Mouse (Mus musculus): ENCODE results near the gene Btbd2. TPM values are rescaled to one million over a fixed set of nuclear protein-coding genes. Genes with fewer than 3 reads are reported as not detected.

Gene Btbd2
- polyA plus RNA-seq, 1 experiment from 2014 or later: 78.8 TPM

- DNase-seq (ENCODE audit: low spot score) (no peak), ATAC-seq (ENCODE audit: insufficient read depth, low FRiP score, low TSS enrichment) (no peak)
- Histone ChIP-seq H3K9me3 (ENCODE audit: control insufficient read depth, low read length) (no peaks in the 10 kb centered on the region), H3K4me1 (ENCODE audit: control insufficient read depth, insufficient read depth, low read length) (no peaks in the 10 kb centered on the region), H3K9ac (ENCODE audit: low read length) (no peak overlapping the region), H3K4me3 (ENCODE audit: low read depth, low read length) (no peak overlapping the region), H3K36me3 (ENCODE audit: control insufficient read depth, insufficient read depth, low read length) (peaks cover 8% of the 10 kb centered on the region), H3K4me2 (ENCODE audit: low read depth) (no peak overlapping the region), H3K27me3 (ENCODE audit: control insufficient read depth, insufficient read depth, low read length) (no peaks in the 10 kb centered on the region), H3K27ac (ENCODE audit: low read depth, low read length) (no peak overlapping the region)
- 94% methylated on average over 12 of the region's 12 CpGs for WGBS
These were observed 36.7 kb upstream of the Btbd2 start for GRCm38 (mm10) chr10:80693401-80694045.

DNA sequence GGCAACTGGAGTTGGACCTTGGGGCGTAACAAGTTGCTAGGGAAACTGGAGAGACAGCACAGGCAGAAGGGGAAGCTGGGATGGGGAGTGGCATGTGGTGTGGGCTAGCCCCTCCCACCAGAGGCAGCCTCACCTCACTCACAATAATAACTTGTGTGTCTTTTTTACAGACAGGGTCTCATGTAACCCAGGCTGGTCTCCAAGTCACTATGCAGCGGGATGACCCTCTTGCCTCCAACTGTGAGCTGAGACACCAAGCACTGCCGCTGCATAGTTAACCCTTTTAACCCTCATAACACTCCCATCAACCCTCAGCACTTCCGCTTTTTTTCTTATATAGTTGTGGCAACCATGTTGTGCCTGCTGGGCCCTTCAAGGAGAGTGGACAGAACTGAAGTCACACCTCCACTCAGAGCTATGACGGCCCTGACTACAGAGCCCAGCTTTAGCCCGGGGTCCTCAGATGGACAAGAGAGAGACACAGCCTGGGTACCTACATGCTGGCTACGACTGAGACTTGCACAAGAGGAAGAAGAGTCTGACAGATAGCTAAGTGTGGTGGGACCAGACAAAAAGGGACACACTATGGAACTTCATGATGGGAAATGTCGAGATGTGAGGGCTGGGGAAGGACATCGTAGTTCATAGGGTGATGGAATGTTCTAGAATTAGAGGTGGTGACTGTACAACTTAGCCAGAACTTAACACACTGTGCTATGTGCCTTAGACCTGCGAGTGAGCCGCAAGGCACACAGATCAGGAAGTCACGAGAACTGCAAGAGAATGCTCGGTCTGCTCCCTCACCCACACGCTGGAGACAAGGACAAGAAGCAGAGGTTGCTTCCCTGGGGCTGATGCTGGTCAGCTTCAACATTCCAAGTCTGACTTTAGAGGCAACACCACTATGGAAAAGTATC is 35.6 kb upstream of the Btbd2 start:
- Histone ChIP-seq H3K4me3 (ENCODE audit: low read depth, low read length) (no peak overlapping the region), H3K4me1 (ENCODE audit: control insufficient read depth, insufficient read depth, low read length) (no peaks in the 10 kb centered on the region), H3K9ac (ENCODE audit: low read length) (no peak overlapping the region), H3K9me3 (ENCODE audit: control insufficient read depth, low read length) (no peaks in the 10 kb centered on the region), H3K27ac (ENCODE audit: low read depth, low read length) (no peak overlapping the region), H3K4me2 (ENCODE audit: low read depth) (no peak overlapping the region), H3K27me3 (ENCODE audit: control insufficient read depth, insufficient read depth, low read length) (no peaks in the 10 kb centered on the region), H3K36me3 (ENCODE audit: control insufficient read depth, insufficient read depth, low read length) (peaks cover 8% of the 10 kb centered on the region)
- no peak for ATAC-seq (ENCODE audit: insufficient read depth, low FRiP score, low TSS enrichment)
- 83% methylated on average over 14 of the region's 14 CpGs for WGBS
- DNase-seq (ENCODE audit: low spot score): no peak

DNA sequence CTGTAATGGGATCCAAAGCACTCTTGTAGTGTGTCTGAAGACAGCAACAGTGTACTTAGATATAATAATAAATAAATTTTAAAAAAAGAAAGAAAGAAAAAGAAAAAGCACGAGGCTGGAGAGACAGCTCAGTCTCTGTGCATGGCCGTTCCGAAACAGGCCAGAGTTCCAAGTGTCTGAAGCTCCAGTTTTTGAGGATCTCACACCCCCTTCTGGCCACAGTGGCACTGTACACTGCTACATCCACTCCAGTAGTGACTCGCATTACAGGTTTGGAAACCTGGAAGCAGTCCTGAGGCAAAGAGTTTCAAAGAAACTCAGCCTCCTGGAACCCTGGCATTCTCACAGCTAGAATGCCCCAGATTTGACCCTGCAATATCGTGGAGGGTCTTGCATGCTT is 31.0 kb upstream of the Btbd2 start:
- Histone ChIP-seq H3K27me3 (ENCODE audit: control insufficient read depth, insufficient read depth, low read length) (no peaks in the 10 kb centered on the region), H3K4me2 (ENCODE audit: low read depth) (no peak overlapping the region), H3K27ac (ENCODE audit: low read depth, low read length) (no peak overlapping the region), H3K9me3 (ENCODE audit: control insufficient read depth, low read length) (no peaks in the 10 kb centered on the region), H3K9ac (ENCODE audit: low read length) (no peak overlapping the region), H3K36me3 (ENCODE audit: control insufficient read depth, insufficient read depth, low read length) (peaks cover 15% of the 10 kb centered on the region), H3K4me3 (ENCODE audit: low read depth, low read length) (no peak overlapping the region), H3K4me1 (ENCODE audit: control insufficient read depth, insufficient read depth, low read length) (no peaks in the 10 kb centered on the region)
- 47% methylated on average over 5 of the region's 5 CpGs for WGBS
- ATAC-seq (ENCODE audit: insufficient read depth, low FRiP score, low TSS enrichment): no peak
- peak; percentile 69 for DNase-seq (ENCODE audit: low spot score)

- H3K4me2 ChIP-seq (ENCODE audit: low read depth): no peak overlapping the region
- H3K36me3 ChIP-seq (ENCODE audit: control insufficient read depth, insufficient read depth, low read length): peaks cover 15% of the 10 kb centered on the region
- H3K9ac ChIP-seq (ENCODE audit: low read length): no peak overlapping the region
- no peaks in the 10 kb centered on the region for H3K27me3 ChIP-seq (ENCODE audit: control insufficient read depth, insufficient read depth, low read length)
- DNase-seq (ENCODE audit: low spot score) (no peak), ATAC-seq (ENCODE audit: insufficient read depth, low FRiP score, low TSS enrichment) (no peak)
- 89% methylated on average over 3 of the region's 3 CpGs for WGBS
- no peaks in the 10 kb centered on the region for H3K9me3 ChIP-seq (ENCODE audit: control insufficient read depth, low read length)
- H3K4me3 ChIP-seq (ENCODE audit: low read depth, low read length): no peak overlapping the region
- H3K27ac ChIP-seq (ENCODE audit: low read depth, low read length): no peak overlapping the region
- H3K4me1 ChIP-seq (ENCODE audit: control insufficient read depth, insufficient read depth, low read length): no peaks in the 10 kb centered on the region
These were observed 29.7 kb upstream of the Btbd2 start for GRCm38 (mm10) chr10:80686617-80687016.

DNA sequence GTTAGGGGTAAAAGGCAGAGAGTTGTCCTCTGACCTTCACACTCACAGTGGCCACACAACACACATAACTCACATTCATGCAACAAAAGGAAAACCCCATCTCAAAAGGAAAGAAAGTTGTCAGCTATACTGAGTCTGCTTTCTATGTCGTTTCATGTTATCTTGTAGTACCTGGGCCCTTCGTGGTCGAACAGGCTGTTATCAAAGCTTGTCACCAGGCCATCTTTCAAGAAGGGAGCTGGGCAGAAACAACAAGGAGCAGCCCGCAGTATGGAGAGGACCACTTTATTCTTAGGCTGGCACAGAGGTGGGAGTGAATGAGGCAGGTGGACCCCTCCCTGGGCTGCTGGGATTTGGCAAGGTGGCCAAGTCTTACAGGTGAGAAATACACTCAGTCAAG is 28.1 kb upstream of the Btbd2 start:
- peaks cover 15% of the 10 kb centered on the region for H3K36me3 ChIP-seq (ENCODE audit: control insufficient read depth, insufficient read depth, low read length)

DNA sequence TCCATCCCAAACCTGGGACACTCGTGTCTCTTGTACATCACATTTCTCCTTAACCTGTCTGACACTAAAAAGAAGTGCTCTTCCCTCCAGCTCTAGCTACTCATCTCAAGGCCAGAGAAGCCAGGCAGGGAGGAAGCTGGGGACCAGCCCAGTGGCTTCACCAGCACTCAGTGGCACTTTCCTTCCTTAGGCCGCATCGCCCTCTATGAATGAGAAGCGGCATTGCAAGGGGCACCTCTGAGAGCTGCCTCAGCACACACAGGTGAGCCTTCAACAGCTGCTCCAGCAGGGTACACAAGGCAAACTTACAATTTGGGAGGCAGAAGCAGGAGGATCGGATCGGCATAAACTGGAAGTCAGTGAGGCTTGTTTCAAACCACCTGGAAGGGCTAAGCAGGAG is 27.3 kb upstream of the Btbd2 start:
- Histone ChIP-seq H3K4me2 (ENCODE audit: low read depth) (no peak overlapping the region), H3K27ac (ENCODE audit: low read depth, low read length) (no peak overlapping the region), H3K27me3 (ENCODE audit: control insufficient read depth, insufficient read depth, low read length) (no peaks in the 10 kb centered on the region), H3K4me1 (ENCODE audit: control insufficient read depth, insufficient read depth, low read length) (no peaks in the 10 kb centered on the region), H3K4me3 (ENCODE audit: low read depth, low read length) (no peak overlapping the region), H3K9me3 (ENCODE audit: control insufficient read depth, low read length) (no peaks in the 10 kb centered on the region), H3K9ac (ENCODE audit: low read length) (no peak overlapping the region), H3K36me3 (ENCODE audit: control insufficient read depth, insufficient read depth, low read length) (peaks cover 9% of the 10 kb centered on the region)
- WGBS: 57% methylated on average over 6 of the region's 6 CpGs
- ATAC-seq (ENCODE audit: insufficient read depth, low FRiP score, low TSS enrichment): no peak
- DNase-seq (ENCODE audit: low spot score): peak; percentile 29

More for the DNA sequence above, 28.1 kb upstream of the Btbd2 start:
- H3K9me3 ChIP-seq (ENCODE audit: control insufficient read depth, low read length): no peaks in the 10 kb centered on the region
- no peak overlapping the region for H3K9ac ChIP-seq (ENCODE audit: low read length)
- 90% methylated on average over 4 of the region's 4 CpGs for WGBS
- H3K4me3 ChIP-seq (ENCODE audit: low read depth, low read length): no peak overlapping the region
- H3K27ac ChIP-seq (ENCODE audit: low read depth, low read length): no peak overlapping the region
- H3K27me3 ChIP-seq (ENCODE audit: control insufficient read depth, insufficient read depth, low read length): no peaks in the 10 kb centered on the region
- H3K4me2 ChIP-seq (ENCODE audit: low read depth): no peak overlapping the region
- DNase-seq (ENCODE audit: low spot score): no peak
- no peaks in the 10 kb centered on the region for H3K4me1 ChIP-seq (ENCODE audit: control insufficient read depth, insufficient read depth, low read length)
- ATAC-seq (ENCODE audit: insufficient read depth, low FRiP score, low TSS enrichment): no peak

- Histone ChIP-seq H3K36me3 (ENCODE audit: control insufficient read depth, insufficient read depth, low read length) (peaks cover 7% of the 10 kb centered on the region), H3K27ac (ENCODE audit: low read depth, low read length) (no peak overlapping the region), H3K4me3 (ENCODE audit: low read depth, low read length) (no peak overlapping the region), H3K9ac (ENCODE audit: low read length) (no peak overlapping the region), H3K4me1 (ENCODE audit: control insufficient read depth, insufficient read depth, low read length) (no peaks in the 10 kb centered on the region), H3K4me2 (ENCODE audit: low read depth) (no peak overlapping the region), H3K27me3 (ENCODE audit: control insufficient read depth, insufficient read depth, low read length) (no peaks in the 10 kb centered on the region), H3K9me3 (ENCODE audit: control insufficient read depth, low read length) (no peaks in the 10 kb centered on the region)
- WGBS: 96% methylated on average over 1 of the region's 1 CpGs
- ATAC-seq (ENCODE audit: insufficient read depth, low FRiP score, low TSS enrichment) (no peak), DNase-seq (ENCODE audit: low spot score) (no peak)
These were observed 26.8 kb upstream of the Btbd2 start for GRCm38 (mm10) chr10:80683647-80684046.

GRCm38 (mm10) chr10:80682003-80682402 is 25.1 kb upstream of the Btbd2 start:
- no peak overlapping the region for H3K4me2 ChIP-seq (ENCODE audit: low read depth)
- no peak overlapping the region for H3K27ac ChIP-seq (ENCODE audit: low read depth, low read length)
- peaks cover 11% of the 10 kb centered on the region for H3K4me1 ChIP-seq (ENCODE audit: control insufficient read depth, insufficient read depth, low read length)
- WGBS: 97% methylated on average over 6 of the region's 6 CpGs
- DNase-seq (ENCODE audit: low spot score): no peak
- H3K9ac ChIP-seq (ENCODE audit: low read length): no peak overlapping the region
- H3K9me3 ChIP-seq (ENCODE audit: control insufficient read depth, low read length): no peaks in the 10 kb centered on the region
- H3K36me3 ChIP-seq (ENCODE audit: control insufficient read depth, insufficient read depth, low read length): peaks cover 7% of the 10 kb centered on the region
- no peaks in the 10 kb centered on the region for H3K27me3 ChIP-seq (ENCODE audit: control insufficient read depth, insufficient read depth, low read length)
- no peak overlapping the region for H3K4me3 ChIP-seq (ENCODE audit: low read depth, low read length)
- no peak for ATAC-seq (ENCODE audit: insufficient read depth, low FRiP score, low TSS enrichment)

Data from neural tube, embryonic 11.5 days (tissue).